Mouse (Mus musculus): ENCODE measurements around the gene Tfec. TPM values are rescaled to one million over a fixed set of nuclear protein-coding genes. Genes with fewer than 3 reads are reported as not detected.

The Tfec gene
- polyA plus RNA-seq, 1 experiment from 2014 or later, result 1.1 TPM

DNA sequence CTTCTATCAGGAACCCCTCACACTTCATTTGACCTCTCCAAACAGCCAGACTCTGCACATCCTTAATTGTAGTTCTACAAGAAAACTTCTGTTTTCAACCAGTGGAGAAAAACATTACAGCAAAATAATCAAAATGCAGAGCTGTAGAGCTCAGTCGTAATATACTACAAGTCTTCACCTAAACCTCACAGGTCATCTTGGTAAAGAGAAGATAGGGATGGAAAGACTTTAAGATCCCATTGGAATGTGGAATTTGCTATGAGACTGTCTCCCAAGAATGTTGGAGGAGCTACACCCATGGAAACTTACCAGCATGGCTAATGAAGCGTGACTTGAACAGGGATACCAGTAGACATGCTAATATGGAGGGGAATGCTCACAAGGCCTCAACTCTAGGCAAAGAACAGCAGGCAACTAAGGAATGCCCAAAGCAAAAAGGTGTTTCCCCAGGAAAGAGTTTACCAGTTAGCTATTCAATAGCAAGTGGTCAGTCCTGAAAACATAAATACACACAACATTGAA, 24.2 kb downstream of the Tfec start:
- Histone ChIP-seq H3K9me3 (ENCODE audit: control insufficient read depth, low read length) (no peaks in the 10 kb centered on the region), H3K27ac (ENCODE audit: low read depth, low read length) (no peak overlapping the region), H3K4me2 (replicated peaks; ENCODE audit: low read depth, low read length) (no peak overlapping the region), H3K4me3 (ENCODE audit: low read depth, low read length) (no peak overlapping the region), H3K4me1 (replicated peaks; ENCODE audit: control insufficient read depth, insufficient read depth, low read length) (no peaks in the 10 kb centered on the region), H3K9ac (ENCODE audit: low read depth, low read length) (no peak overlapping the region), H3K36me3 (ENCODE audit: control insufficient read depth, insufficient read depth, low read length) (no peaks in the 10 kb centered on the region), H3K27me3 (ENCODE audit: control insufficient read depth, insufficient read depth, low read length) (no peaks in the 10 kb centered on the region)
- 89% methylated on average over 2 of the region's 2 CpGs for WGBS
- no peak for ATAC-seq (ENCODE audit: low FRiP score)
- DNase-seq (ENCODE audit: low spot score), result no peak

DNA sequence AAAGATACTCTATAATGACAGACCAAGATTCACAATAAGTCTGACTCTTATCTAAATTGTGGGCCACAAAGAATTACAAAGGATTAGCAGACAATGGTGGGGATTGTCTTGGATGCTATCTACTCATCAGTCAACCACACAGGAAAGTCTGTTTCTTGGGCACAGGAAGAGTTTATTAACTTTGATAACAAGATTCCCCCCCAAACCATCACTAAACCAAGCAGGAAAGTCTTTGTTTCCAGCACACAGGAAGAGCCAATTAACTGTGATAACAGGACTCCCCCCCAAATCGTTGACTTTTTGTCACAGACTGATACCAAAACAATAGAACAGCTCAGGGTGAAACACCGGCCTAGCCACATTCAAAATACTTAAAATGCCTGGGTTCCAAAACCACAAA, 28.2 kb downstream of the Tfec start:
- no peaks in the 10 kb centered on the region for H3K4me1 ChIP-seq (replicated peaks; ENCODE audit: control insufficient read depth, insufficient read depth, low read length)
- no peaks in the 10 kb centered on the region for H3K36me3 ChIP-seq (ENCODE audit: control insufficient read depth, insufficient read depth, low read length)
- H3K27me3 ChIP-seq (ENCODE audit: control insufficient read depth, insufficient read depth, low read length), result no peaks in the 10 kb centered on the region
- no peak overlapping the region for H3K4me2 ChIP-seq (replicated peaks; ENCODE audit: low read depth, low read length)
- no peak overlapping the region for H3K27ac ChIP-seq (ENCODE audit: low read depth, low read length)
- no peak overlapping the region for H3K9ac ChIP-seq (ENCODE audit: low read depth, low read length)
- no peaks in the 10 kb centered on the region for H3K9me3 ChIP-seq (ENCODE audit: control insufficient read depth, low read length)
- H3K4me3 ChIP-seq (ENCODE audit: low read depth, low read length), result no peak overlapping the region
- DNase-seq (ENCODE audit: low spot score) (no peak), ATAC-seq (ENCODE audit: low FRiP score) (no peak)
- WGBS, result 60% methylated on average over 2 of the region's 2 CpGs

DNA sequence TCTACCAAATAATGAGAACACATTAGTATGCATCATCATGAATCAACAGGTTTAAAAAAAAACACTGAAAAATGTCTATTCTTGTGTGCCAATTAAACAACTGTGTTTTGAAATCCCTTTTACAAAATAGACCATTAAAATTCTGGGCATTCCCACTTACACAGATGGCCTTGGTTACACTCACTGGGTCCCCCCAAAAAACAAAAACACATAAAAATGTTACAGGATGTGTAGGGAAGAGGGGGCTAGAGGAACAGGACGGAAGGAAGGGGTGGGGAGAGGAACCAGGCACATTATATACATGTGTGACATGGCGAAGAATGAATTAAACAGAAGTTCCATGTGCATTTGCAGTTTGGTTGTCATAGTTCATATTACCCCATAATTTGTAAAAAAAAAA, 29.9 kb downstream of the Tfec start:
- H3K4me3 ChIP-seq (ENCODE audit: low read depth, low read length), result no peak overlapping the region
- no peaks in the 10 kb centered on the region for H3K9me3 ChIP-seq (ENCODE audit: control insufficient read depth, low read length)
- no peak overlapping the region for H3K4me2 ChIP-seq (replicated peaks; ENCODE audit: low read depth, low read length)
- no peak overlapping the region for H3K9ac ChIP-seq (ENCODE audit: low read depth, low read length)
- no peak overlapping the region for H3K27ac ChIP-seq (ENCODE audit: low read depth, low read length)
- H3K36me3 ChIP-seq (ENCODE audit: control insufficient read depth, insufficient read depth, low read length), result no peaks in the 10 kb centered on the region
- ATAC-seq (ENCODE audit: low FRiP score) (no peak), DNase-seq (ENCODE audit: low spot score) (no peak)
- no peaks in the 10 kb centered on the region for H3K4me1 ChIP-seq (replicated peaks; ENCODE audit: control insufficient read depth, insufficient read depth, low read length)
- H3K27me3 ChIP-seq (ENCODE audit: control insufficient read depth, insufficient read depth, low read length), result no peaks in the 10 kb centered on the region
- WGBS, result 83% methylated on average over 2 of the region's 2 CpGs

DNA sequence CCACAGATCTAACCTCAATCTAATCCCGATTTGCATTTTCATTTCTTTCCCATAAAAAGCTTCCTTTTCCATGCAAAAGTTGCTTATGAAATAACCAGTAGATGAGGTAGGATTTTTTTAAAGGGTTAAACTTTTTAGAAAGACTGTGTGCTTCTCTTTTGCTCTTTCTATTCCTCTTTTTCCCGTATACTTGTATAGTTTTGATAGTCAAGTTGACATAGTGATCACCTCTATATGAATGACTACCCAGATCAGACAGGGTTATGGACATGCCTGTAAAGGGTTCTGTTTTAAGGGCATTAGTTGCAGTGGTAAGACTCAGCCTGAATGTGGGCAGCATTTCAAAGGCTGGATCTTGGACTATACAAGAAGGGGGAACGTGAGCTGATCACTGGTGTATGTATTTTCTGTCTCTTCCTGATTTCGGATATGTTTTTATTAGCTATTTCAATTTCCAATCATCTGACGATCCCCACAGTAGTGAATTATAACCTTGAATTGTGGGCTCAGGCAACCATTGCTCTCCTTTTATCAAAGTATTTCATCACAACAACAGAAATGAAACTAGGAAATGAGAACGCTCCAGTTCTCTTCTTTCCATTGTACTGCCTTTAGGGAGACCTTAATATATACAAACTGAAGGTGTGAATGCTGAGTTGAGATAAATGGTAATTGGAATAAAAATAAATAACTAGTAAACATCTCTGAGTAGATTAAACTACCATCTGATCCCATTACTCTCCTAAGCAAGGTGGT, 35.3 kb downstream of the Tfec start:
- no peak for ATAC-seq (ENCODE audit: low FRiP score)
- H3K27ac ChIP-seq (ENCODE audit: low read depth, low read length), result no peak overlapping the region
- H3K27me3 ChIP-seq (ENCODE audit: control insufficient read depth, insufficient read depth, low read length), result no peaks in the 10 kb centered on the region
- H3K4me2 ChIP-seq (replicated peaks; ENCODE audit: low read depth, low read length), result no peak overlapping the region
- H3K9ac ChIP-seq (ENCODE audit: low read depth, low read length), result no peak overlapping the region
- no peak overlapping the region for H3K4me3 ChIP-seq (ENCODE audit: low read depth, low read length)
- no peaks in the 10 kb centered on the region for H3K36me3 ChIP-seq (ENCODE audit: control insufficient read depth, insufficient read depth, low read length)
- DNase-seq (ENCODE audit: low spot score), result no peak
- no peaks in the 10 kb centered on the region for H3K4me1 ChIP-seq (replicated peaks; ENCODE audit: control insufficient read depth, insufficient read depth, low read length)
- 94% methylated on average over 6 of the region's 6 CpGs for WGBS
- no peaks in the 10 kb centered on the region for H3K9me3 ChIP-seq (ENCODE audit: control insufficient read depth, low read length)

DNA sequence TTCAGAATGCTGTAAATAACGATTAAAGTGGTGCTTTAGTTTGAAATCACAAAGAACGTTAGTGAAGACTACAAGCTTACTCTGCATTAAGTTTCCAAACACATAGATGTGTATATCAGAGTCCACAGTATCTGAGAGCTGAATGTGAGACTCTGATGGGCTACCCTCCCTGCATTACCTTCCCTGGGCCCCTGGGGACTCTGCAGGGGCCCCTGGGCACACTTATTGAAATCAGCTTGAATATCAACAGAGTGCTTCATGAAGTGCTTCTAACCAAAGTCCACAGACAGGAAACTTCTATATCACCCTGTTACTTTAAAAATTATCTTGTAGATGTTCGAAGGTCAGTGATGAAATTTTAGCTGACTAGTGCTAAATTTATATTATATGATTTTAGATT, 36.2 kb downstream of the Tfec start:
- Histone ChIP-seq H3K27me3 (ENCODE audit: control insufficient read depth, insufficient read depth, low read length) (no peaks in the 10 kb centered on the region), H3K27ac (ENCODE audit: low read depth, low read length) (no peak overlapping the region), H3K9ac (ENCODE audit: low read depth, low read length) (no peak overlapping the region), H3K4me2 (replicated peaks; ENCODE audit: low read depth, low read length) (no peak overlapping the region), H3K9me3 (ENCODE audit: control insufficient read depth, low read length) (no peaks in the 10 kb centered on the region), H3K36me3 (ENCODE audit: control insufficient read depth, insufficient read depth, low read length) (no peaks in the 10 kb centered on the region), H3K4me1 (replicated peaks; ENCODE audit: control insufficient read depth, insufficient read depth, low read length) (no peaks in the 10 kb centered on the region), H3K4me3 (ENCODE audit: low read depth, low read length) (no peak overlapping the region)
- WGBS, result 90% methylated on average over 3 of the region's 3 CpGs
- DNase-seq (ENCODE audit: low spot score) (no peak), ATAC-seq (ENCODE audit: low FRiP score) (no peak)

DNA sequence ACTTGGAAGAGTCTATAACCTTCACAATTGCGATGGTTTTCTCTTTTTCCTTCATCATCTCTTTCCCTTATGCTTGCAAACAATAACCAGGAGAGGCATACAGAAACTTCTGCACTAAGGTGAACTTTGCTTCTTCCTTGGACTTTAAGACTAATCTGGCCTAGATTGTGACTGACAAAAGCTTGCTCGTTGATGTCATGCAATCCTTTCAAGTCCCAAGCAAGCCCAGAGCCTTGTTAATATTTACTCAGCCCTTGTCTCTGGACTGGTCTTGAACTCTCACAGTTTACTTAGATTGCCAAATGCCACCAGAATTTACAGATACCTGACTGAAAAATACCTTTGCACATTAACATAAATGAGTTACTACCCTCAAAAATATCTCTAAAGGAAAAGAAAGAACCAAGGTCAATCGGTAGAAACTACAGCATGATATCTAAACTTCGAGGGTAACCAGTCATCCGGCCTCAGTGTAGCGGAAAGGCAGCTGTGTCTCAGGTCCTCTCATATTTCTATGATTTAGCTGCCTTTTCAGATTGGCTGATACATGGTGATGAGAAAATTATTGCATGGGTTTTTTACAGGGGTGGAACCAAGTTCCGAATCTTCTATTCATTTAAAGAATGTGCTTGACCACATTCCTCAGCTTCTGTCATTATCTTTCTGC, 42.2 kb downstream of the Tfec start:
- no peaks in the 10 kb centered on the region for H3K9me3 ChIP-seq (ENCODE audit: control insufficient read depth, low read length)
- no peak overlapping the region for H3K4me2 ChIP-seq (replicated peaks; ENCODE audit: low read depth, low read length)
- H3K27ac ChIP-seq (ENCODE audit: low read depth, low read length), result no peak overlapping the region
- WGBS, result 90% methylated on average over 7 of the region's 7 CpGs
- no peak overlapping the region for H3K4me3 ChIP-seq (ENCODE audit: low read depth, low read length)
- H3K4me1 ChIP-seq (replicated peaks; ENCODE audit: control insufficient read depth, insufficient read depth, low read length), result no peaks in the 10 kb centered on the region
- no peaks in the 10 kb centered on the region for H3K27me3 ChIP-seq (ENCODE audit: control insufficient read depth, insufficient read depth, low read length)
- H3K36me3 ChIP-seq (ENCODE audit: control insufficient read depth, insufficient read depth, low read length), result no peaks in the 10 kb centered on the region
- DNase-seq (ENCODE audit: low spot score), result no peak
- no peak for ATAC-seq (ENCODE audit: low FRiP score)
- no peak overlapping the region for H3K9ac ChIP-seq (ENCODE audit: low read depth, low read length)

DNA sequence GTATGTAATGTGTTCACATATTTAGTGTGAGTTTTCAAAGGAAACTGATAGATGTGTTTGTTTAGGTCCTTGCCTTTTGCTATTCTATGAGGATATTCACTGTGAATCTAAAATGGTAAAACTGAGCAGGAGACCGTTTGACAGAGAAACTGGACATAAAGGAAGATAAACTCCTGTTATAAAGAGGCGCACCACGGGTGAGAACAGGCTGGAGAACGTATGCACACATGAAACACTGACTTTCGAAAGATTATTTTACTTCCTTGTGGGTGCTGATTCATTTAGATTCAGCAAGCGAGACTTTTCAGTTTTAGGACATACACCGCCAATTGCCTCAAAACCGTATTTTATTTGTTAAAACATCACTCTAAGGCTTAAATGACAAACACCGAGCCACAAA, 43.3 kb downstream of the Tfec start:
- Histone ChIP-seq H3K4me1 (replicated peaks; ENCODE audit: control insufficient read depth, insufficient read depth, low read length) (no peaks in the 10 kb centered on the region), H3K27ac (ENCODE audit: low read depth, low read length) (no peak overlapping the region), H3K36me3 (ENCODE audit: control insufficient read depth, insufficient read depth, low read length) (no peaks in the 10 kb centered on the region), H3K27me3 (ENCODE audit: control insufficient read depth, insufficient read depth, low read length) (no peaks in the 10 kb centered on the region), H3K9me3 (ENCODE audit: control insufficient read depth, low read length) (no peaks in the 10 kb centered on the region), H3K4me3 (ENCODE audit: low read depth, low read length) (no peak overlapping the region), H3K4me2 (replicated peaks; ENCODE audit: low read depth, low read length) (no peak overlapping the region), H3K9ac (ENCODE audit: low read depth, low read length) (no peak overlapping the region)
- DNase-seq (ENCODE audit: low spot score) (no peak), ATAC-seq (ENCODE audit: low FRiP score) (no peak)
- WGBS, result 87% methylated on average over 9 of the region's 9 CpGs

DNA sequence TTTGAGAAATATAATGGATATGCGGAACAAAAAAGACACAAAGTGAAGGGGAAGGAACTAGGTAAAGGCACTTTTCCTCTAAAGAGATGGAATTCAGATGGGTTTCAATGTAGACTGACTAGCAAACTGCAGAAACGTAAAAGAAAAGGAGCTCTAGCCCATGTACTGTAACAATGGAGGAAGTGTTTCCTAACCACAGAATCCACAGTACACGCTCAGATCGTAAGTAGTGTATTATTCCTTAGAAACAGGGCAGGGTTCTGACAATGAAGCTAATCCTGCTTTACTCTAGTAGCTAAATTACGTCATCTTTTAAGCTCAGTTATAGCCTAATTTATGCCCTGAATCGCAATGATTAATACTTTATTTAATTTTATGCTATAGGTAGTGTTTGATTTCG, 51.7 kb downstream of the Tfec start:
- no peak for DNase-seq (ENCODE audit: low spot score)
- Histone ChIP-seq H3K4me2 (replicated peaks; ENCODE audit: low read depth, low read length) (no peak overlapping the region), H3K27ac (ENCODE audit: low read depth, low read length) (no peak overlapping the region), H3K27me3 (ENCODE audit: control insufficient read depth, insufficient read depth, low read length) (no peaks in the 10 kb centered on the region), H3K9ac (ENCODE audit: low read depth, low read length) (no peak overlapping the region), H3K36me3 (ENCODE audit: control insufficient read depth, insufficient read depth, low read length) (no peaks in the 10 kb centered on the region), H3K9me3 (ENCODE audit: control insufficient read depth, low read length) (no peaks in the 10 kb centered on the region), H3K4me3 (ENCODE audit: low read depth, low read length) (no peak overlapping the region), H3K4me1 (replicated peaks; ENCODE audit: control insufficient read depth, insufficient read depth, low read length) (no peaks in the 10 kb centered on the region)
- ATAC-seq (ENCODE audit: low FRiP score), result no peak
- 88% methylated on average over 7 of the region's 7 CpGs for WGBS

DNA sequence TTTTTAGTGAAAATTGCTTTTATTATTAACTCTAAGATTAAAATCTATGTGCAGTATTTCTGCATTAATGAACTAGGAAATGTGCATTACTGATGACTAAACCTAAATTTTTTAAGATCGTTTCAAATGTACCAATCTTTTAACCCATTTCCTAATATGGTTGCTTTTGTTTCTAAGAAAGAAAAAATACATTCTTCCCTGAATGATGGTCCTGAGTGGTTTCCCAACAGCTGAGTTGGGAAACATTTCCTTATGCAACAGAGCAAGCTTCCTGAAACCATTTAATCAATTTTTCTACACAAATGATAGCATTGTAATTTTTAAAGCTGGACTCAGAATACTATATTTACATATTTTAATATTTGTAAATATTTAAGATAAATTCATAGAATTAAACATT, 62.6 kb downstream of the Tfec start:
- Histone ChIP-seq H3K4me1 (replicated peaks; ENCODE audit: control insufficient read depth, insufficient read depth, low read length) (no peaks in the 10 kb centered on the region), H3K4me2 (replicated peaks; ENCODE audit: low read depth, low read length) (no peak overlapping the region), H3K9me3 (ENCODE audit: control insufficient read depth, low read length) (no peaks in the 10 kb centered on the region), H3K27me3 (ENCODE audit: control insufficient read depth, insufficient read depth, low read length) (no peaks in the 10 kb centered on the region), H3K4me3 (ENCODE audit: low read depth, low read length) (no peak overlapping the region), H3K9ac (ENCODE audit: low read depth, low read length) (no peak overlapping the region), H3K27ac (ENCODE audit: low read depth, low read length) (no peak overlapping the region), H3K36me3 (ENCODE audit: control insufficient read depth, insufficient read depth, low read length) (no peaks in the 10 kb centered on the region)
- DNase-seq (ENCODE audit: low spot score) (no peak), ATAC-seq (ENCODE audit: low FRiP score) (no peak)
- 94% methylated on average over 1 of the region's 1 CpGs for WGBS
